Mouse (Mus musculus) adrenal gland, adult 18-20 months (tissue): ENCODE data around the gene Ano8. TPM values are rescaled to one million over a fixed set of nuclear protein-coding genes. Genes with fewer than 3 reads are reported as not detected.
"Not testable (repeated sequence)": the region's sequence is repeated elsewhere in the genome, so short reads cannot be mapped to it uniquely, and the experiment has no call there.

ENCODE experiments used
- DNase-seq, 2 experiments: peaks; one replicate each; pipeline ENCODE4 v3.0.0; 2021 to 2022; ENCODE audit warnings: low spot score in 2 of 2
- long read RNA-seq, 2 experiments: library from polyadenylated mRNA; stranded (forward); transcript quantifications; one replicate each; pipeline ENCODE4 v2.0.0; 2021
- total RNA-seq, 2 experiments: library from RNA; stranded (reverse); gene quantifications; 1 replicate in 1 of 2; 2 replicates in 1 of 2; pipeline ENCODE4 v1.2.3; 2021

Ano8 gene
- total RNA-seq = 10 to 100 TPM; 13.6 to 13.9 TPM
- long read RNA-seq, experiment 1, transcript Ano8-201 (17 exons, 3,653 nt) = major isoform, 11 of 28 reads
- long read RNA-seq, experiment 1, partial matches to known transcripts = 2 of 28 reads
- long read RNA-seq, experiment 1, other reads (novel, unspliced or antisense) = 11 of 28 reads
- long read RNA-seq, experiment 2, transcript Ano8-201 (17 exons, 3,653 nt) = major isoform, 42 of 83 reads
- long read RNA-seq, experiment 2, partial matches to known transcripts = 11 of 83 reads
- long read RNA-seq, experiment 2, other reads (novel, unspliced or antisense) = 27 of 83 reads

GRCm38 (mm10) chr8:71485142-71486135 lies at the start of gene Ano8:
Ano8 (minus strand) TSS chr8:71485963.
- DNase-seq = peak; percentile 75 to 77

DNA sequence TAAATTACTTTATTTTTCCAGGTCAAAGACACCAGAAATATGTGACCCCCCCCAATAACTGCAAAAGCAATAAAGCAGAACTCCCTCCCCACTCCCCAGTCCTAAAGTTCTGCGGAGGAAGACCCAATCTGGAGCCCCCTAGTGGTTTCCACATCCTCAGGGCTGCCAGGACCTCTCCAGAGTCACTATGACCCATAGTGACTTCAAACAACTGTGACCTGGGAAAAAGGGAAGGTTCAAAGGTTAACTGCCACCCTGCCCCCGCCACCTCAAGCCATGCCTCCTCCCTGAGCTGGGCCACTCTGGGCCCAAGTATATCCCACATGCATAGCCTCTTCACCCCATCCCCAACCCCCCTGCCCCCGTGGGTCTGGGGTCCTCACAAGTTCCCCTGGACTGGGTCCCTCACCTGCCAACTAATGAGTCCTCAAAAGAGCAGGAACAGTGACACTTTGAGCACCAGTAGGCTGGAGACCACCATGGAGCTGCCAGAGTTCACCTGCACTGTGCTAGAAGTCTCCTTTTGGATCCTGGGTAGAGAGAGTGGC lies 48.6 kb upstream of the Ano8 start:
- no peak for DNase-seq

DNA sequence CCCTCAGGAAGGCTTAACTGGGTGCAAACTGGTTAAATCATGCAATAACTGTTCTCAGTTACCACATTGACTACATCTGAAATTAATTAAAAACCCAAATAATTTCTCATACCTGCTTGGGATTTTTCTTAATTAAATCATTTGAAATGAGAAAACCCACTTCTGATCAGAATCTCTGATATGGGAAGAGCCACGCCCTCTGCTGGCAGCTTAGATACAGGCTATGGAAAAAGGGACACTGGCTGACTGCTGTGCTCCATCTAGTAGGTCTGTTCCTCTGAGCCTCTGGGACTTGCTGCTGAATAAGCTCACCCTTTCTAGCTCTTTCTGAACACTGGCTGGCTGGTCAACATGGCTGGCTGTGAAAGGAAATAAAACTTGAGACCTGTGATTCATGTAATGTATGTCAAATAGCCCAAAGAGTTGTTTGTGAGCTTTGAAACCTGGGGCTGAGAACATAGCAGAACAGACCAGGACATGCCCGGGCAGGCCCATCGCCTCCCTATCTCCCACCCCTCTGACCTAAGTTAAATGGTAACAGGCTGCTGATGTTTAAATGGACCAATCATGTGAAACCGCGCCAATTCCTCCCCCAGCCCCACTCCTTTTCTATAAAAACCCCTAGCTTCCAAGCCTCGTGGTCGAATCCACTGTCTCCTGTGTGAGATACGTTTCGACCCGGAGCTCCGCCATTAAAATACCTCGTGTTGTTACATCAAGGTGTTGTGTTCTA lies 45.1 kb upstream of the Ano8 start:
- not testable (repeated sequence) for DNase-seq

GRCm38 (mm10) chr8:71528362-71529073 lies 42.8 kb upstream of the Ano8 start:
- no peak for DNase-seq

GRCm38 (mm10) chr8:71527162-71527870 lies 41.6 kb upstream of the Ano8 start:
- no peak for DNase-seq

DNA sequence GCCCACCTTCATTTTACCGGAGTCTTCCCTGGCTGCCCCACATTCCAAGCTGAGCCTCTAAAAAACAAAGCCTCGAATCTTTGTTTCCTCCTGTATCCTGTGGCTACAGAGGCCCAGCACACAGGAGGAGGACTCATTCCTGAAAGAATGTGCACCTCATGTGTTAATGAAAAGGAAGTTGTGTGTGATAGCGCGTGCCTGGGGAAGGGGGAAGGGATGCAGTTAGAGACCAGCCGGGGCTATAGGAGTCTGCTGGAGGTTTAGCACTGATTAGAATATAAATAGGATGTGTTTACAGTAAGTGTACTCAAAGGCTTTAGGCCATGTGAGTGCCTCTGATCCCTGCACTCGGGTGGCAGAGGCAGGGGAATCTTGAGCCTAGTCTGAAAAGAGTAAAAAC lies 40.5 kb upstream of the Ano8 start:
- no peak for DNase-seq

- no peak for DNase-seq
Observed at GRCm38 (mm10) chr8:71525226-71526050, 39.7 kb upstream of the Ano8 start, which contains the start of gene Ccdc194. Ccdc194 (minus strand) TSS chr8:71525711.

DNA sequence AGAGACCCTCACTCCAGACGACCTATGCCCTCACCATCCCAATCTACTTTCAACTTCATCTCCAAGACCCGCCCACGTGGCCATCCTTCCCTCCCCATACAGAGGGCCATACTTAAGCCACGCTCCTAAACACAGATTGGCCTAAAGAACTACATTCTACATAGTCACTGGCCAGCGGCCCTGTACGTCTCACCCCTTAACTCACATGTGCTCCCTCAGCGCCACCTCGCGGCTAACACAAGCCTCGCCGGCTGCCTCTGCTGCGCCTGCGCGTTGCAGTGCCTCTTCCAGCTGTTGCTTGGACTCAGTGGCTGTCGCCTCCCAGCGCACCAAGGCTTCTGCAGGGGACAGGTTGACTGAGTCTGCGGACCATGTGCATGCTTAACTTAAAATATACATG lies 35.9 kb upstream of the Ano8 start:
- peak; percentile 96 to 97 for DNase-seq

GRCm38 (mm10) chr8:71519037-71519825 lies 33.5 kb upstream of the Ano8 start:
- DNase-seq = peak; percentile 63 to 67

DNA sequence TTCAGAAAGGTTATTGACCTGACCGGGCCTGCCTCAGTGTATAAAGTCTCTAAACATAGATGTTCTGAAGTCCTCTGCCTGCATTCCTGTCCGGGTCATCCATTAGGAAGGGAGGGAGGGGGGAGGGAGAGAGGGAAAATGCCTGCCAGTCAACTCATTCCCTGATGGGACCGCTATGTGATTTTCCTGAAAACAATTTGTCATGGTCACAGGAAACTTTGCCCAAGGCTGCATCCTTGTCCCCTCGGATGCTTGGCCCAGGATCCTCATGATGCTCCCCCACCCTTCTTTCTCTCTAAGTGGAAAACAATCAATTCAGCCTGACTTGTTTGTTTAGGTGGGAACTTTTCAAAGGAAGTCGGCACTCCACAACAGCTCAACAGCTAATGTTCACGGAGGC lies 31.0 kb upstream of the Ano8 start:
- DNase-seq = no peak

DNA sequence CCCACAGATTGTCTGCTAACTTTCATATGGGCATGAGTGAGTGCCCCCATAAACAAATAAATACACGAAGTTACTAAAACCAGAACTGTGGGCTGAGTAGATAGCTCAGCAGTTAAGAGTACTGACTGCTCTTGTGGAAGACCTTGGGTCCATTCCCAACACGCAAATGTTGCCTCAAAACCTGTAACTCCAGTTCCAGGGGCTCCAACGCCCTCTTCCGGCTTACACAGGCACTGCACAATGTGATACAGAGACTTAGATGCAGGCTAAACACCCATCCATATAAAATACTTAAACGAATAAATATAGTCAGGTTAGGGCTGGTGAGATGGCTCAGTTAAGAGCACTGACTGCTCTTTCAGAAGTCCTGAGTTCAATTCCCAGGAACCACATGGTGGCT lies 29.3 kb upstream of the Ano8 start:
- DNase-seq = no peak

DNA sequence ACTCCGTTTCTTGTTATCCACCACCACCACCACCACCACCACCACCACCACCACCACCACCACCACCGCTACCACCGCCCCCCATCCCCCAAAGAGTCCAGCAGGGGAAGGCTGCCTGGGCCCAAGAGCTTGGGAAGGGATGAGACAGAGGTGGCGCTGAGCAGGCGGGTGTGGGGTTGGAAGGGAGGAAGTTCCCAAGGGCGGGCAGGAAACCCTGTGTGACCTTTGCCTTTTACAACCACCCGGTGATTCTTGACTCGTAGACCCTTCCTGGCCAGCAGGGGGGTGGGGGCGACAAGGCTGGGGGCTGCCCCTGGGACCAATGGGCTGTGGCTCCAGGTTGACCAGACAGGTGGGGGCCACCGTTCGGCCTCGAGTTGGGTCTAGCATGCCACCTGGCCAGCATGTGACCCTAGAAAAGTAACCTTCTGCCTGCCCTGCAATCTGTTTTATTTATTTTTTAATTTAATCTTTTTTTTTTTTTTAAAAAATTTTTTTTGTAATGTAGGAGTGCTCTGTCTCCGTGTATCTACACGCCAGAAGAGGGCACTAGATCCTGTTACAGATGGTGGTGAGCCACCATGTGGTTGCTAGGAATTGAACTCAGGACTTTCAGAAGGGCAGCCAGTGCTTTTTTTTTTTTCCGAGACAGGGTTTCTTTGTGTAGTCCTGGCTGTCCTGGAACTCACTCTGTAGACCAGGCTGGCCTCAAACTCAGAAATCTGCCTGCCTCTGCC lies 27.4 kb upstream of the Ano8 start:
- no peak for DNase-seq

DNA sequence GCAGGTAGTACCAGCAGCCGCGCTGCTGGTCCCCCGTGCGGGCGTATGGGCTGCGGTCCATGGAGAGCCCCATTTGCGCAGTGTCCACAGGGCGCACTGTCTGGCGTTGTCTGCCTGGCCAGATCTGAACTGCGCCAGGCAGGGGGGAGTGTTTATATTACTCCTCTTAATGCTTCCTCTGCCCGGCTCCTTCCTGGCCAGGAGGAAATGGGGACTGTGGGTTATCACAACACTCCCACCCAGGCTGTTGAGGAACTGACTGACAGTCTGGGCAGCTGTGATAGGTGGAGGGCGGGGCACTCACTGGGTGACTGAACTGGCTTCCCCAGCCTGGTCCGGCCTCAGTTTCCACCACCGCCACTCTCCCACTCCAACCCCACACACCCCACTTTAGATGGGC lies 25.9 kb upstream of the Ano8 start, which contains the start of gene Plvap:
TSS of gene Plvap (minus strand) at position 109 of the 400 bp plus-strand sequence.
- DNase-seq = no peak

DNA sequence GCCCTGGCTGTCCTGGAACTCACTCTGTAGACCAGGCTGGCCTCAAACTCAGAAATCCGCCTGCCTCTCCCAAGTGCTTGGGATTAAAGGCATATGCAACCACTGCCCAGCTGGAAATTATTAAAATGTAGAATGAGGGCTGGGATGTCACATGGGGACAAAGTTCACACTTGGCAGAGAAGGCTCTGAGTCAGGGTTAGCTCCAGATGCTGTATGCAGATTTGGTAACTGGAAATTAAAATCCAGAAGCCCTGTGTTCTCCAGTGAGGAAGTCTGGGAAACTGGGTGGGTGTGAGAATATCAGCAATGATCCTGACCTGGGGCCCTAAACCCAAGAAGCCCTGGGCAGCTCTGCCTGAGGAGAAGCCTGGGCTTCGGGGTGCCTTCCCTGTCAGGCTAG lies 23.6 kb upstream of the Ano8 start:
- no peak for DNase-seq

- DNase-seq = peak; percentile 56 to 66
Observed at GRCm38 (mm10) chr8:71507589-71508104, 21.9 kb upstream of the Ano8 start.

DNA sequence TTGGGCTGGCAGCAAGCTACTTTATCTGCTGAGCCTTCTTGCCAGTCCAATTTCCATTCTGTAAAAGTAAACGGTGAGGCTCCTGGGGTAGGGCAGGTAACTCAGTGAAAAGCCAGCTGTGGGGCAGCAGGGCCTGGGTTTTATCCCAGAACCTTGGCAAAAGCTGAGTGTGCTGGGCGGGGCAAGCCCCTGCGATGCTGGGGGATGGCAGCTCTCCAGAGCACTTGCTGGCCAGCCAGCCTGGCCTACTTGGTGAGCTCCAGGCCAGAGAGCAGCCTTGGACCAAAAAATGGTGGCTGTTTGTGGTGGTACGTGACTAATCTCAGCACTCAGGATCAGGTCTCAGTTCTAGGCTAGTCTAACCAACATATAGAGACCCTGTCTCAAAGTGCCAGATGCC lies 20.2 kb upstream of the Ano8 start:
- no peak for DNase-seq

DNA sequence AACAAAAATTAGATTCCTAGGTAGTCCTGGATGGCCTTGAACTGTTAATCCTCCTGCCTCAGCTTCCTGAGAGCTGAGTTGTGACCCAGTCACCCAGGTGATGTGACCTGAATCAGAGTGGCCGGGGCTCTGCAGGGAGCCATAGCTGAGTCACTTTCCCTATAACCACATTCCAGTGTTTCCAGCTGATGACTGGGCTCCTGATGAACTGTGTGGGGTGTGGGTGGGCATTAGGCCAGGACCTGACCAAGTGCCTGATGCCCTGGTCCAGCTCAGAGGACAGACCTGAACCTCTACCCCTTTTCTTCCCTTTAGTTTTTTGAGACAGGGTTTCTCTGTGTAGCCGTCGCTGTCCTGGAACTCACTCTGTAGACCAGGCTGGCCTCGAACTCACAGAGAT lies 19.6 kb upstream of the Ano8 start:
- DNase-seq = no peak
